Mouse (Mus musculus): ENCODE measurements around the gene Atp6v1c2. TPM values are rescaled to one million over a fixed set of nuclear protein-coding genes. Genes with fewer than 3 reads are reported as not detected.

Atp6v1c2 gene
- polyA plus RNA-seq (2016; fragmentation: Nextera tagmentation; extraction: Ambion mirVana), result 0.12 and 0.16 TPM in 2 replicates

DNA sequence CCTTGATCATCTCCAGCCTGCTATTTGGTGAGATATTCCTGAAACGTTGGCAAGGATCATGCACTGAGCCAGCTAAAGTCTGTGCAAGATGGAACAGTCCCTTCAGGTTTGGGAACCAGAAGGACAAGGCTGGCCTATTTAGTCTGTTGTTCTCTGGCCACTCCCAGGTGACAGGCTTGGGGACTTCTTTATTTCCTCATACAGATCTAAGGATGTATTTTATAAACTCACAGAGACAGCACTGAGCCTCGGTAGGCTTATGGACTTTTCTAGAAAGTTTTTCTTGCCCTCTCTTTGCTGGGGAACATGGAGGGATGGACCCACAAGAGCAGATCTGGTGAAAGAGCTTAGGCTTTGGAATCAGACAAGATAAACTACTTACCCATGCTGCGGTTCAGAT lies at the start of gene Atp6v1c2:
Atp6v1c2 (minus strand) TSS at position 101 of the 400 bp plus-strand sequence.
- Histone ChIP-seq H3K36me3 (no peaks in the 10 kb centered on the region), H3K4me3 (no peak within 1 kb of the TSS), H3K9me3 (replicated peaks) (no peaks in the 10 kb centered on the region), H3K27me3 (replicated peaks) (peaks cover 45% of the 10 kb centered on the region), H3K9ac (no peak within 1 kb of the TSS), H3K27ac (no peak within 1 kb of the TSS), H3K4me1 (peaks cover 4% of the 10 kb centered on the region; the same call in 1 of the 2 replicates), H3K4me2 (no peak within 1 kb of the TSS)
- whole genome bisulfite sequencing (ENCODE audit: insufficient replicate concordance), result 68% methylated on average over 3 of the region's 3 CpGs
- ATAC-seq, result no peak

DNA sequence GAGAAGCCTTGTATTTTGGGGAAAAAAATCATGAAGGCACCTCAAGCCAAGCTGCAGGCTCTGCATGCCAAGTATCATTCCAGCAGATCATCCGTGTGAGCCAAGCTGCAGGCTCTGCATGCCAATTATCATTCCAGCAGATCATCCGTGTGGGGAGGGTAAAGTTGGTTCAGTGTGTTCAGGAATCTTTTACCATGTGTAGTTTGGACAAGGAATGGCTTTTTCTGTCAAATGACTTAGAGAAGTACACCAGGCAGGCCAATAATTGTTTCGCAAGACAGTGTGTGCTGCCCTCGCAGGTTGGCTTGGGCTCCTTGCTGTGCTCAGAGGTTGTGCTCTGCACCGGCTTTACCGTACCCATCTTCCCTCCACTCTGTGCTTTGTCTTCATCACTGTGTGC lies 47.4 kb upstream of the Atp6v1c2 start:
- Histone ChIP-seq H3K27ac (no peak overlapping the region), H3K36me3 (peaks cover 97% of the 10 kb centered on the region), H3K9ac (no peak overlapping the region), H3K9me3 (replicated peaks) (no peaks in the 10 kb centered on the region), H3K4me1 (no peaks in the 10 kb centered on the region), H3K4me3 (no peak overlapping the region), H3K27me3 (replicated peaks) (no peaks in the 10 kb centered on the region), H3K4me2 (no peak overlapping the region)
- no peak for ATAC-seq
- 83% methylated on average over 6 of the region's 6 CpGs for WGBS (ENCODE audit: insufficient replicate concordance)

DNA sequence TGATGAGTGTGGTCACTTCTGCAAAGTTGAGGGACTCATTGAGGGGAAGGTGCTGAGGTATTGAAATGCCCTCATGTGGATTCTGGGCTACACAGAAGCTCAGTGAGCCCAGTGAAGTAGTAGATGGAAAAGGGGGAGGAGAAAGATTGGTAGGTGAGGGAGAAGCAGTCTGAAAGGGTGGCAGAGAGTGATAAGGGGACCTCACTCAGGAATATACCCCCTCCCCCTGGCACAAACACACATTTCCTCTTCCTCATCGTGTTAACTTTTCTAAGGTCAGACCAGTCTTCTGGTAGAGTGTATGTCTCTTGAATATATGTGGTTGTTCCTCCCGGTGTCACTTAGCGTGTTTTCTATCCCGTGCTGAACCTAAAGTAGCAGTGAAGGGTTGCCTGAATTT lies 46.1 kb upstream of the Atp6v1c2 start:
- ATAC-seq, result no peak
- Histone ChIP-seq H3K4me1 (no peaks in the 10 kb centered on the region), H3K27me3 (replicated peaks) (no peaks in the 10 kb centered on the region), H3K9ac (no peak overlapping the region), H3K36me3 (peaks cover 93% of the 10 kb centered on the region), H3K9me3 (replicated peaks) (no peaks in the 10 kb centered on the region), H3K27ac (no peak overlapping the region), H3K4me2 (no peak overlapping the region), H3K4me3 (no peak overlapping the region)
- 78% methylated on average over 4 of the region's 4 CpGs for WGBS (ENCODE audit: insufficient replicate concordance)

DNA sequence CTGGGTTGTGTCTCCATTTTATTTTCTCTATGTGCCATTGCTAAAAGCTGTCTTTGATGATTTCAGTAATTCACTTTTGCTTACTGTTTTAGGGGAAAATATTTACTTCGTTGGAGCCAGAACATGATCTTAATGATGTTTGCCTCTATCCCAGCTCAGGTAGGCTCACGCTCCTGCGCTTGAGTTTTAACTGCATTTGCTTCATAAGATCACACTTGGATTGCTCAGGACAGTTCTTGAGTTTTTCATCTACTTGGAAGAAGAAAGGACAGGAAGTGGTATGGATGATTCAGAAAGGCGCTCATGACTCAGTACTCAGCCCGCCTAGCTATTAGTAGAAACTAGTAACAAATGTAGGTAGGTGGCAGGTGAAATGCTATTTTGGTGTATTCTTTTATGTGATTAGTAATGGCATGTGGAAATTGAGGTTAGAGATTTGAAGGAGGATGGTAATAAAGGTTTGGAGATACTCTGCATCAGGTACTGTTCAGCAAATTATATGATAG lies 44.4 kb upstream of the Atp6v1c2 start:
- no peak overlapping the region for H3K9ac ChIP-seq
- no peaks in the 10 kb centered on the region for H3K9me3 ChIP-seq (replicated peaks)
- 88% methylated on average over 5 of the region's 5 CpGs for WGBS (ENCODE audit: insufficient replicate concordance)
- H3K4me2 ChIP-seq, result no peak overlapping the region
- no peak for ATAC-seq
- H3K4me1 ChIP-seq, result no peaks in the 10 kb centered on the region
- H3K27me3 ChIP-seq (replicated peaks), result no peaks in the 10 kb centered on the region
- H3K27ac ChIP-seq, result no peak overlapping the region
- no peak overlapping the region for H3K4me3 ChIP-seq
- peaks cover 92% of the 10 kb centered on the region for H3K36me3 ChIP-seq

DNA sequence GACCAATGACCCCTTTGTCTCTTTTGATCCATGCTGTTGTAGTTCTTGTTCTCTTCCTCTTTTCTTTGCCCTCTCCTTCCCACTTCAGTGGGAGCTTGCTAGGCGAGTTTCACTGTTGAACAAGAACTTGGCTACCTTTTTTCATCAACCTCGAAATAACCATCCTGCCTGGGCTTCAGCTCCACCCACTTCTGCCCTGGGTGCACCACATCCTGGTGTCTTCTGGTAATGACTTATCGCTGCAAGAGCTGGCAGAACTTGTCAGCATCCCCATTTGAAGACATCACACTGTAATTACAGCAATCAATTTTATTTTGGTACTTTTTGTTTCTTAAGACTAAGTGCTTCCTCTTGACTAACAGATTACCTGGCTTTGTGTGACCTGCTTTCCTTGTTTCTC lies 43.5 kb upstream of the Atp6v1c2 start:
- Histone ChIP-seq H3K9ac (no peak overlapping the region), H3K9me3 (replicated peaks) (no peaks in the 10 kb centered on the region), H3K4me1 (no peaks in the 10 kb centered on the region), H3K27ac (no peak overlapping the region), H3K4me2 (no peak overlapping the region), H3K4me3 (no peak overlapping the region), H3K36me3 (peaks cover 92% of the 10 kb centered on the region), H3K27me3 (replicated peaks) (no peaks in the 10 kb centered on the region)
- 67% methylated on average over 3 of the region's 3 CpGs for WGBS (ENCODE audit: insufficient replicate concordance)
- ATAC-seq, result no peak

DNA sequence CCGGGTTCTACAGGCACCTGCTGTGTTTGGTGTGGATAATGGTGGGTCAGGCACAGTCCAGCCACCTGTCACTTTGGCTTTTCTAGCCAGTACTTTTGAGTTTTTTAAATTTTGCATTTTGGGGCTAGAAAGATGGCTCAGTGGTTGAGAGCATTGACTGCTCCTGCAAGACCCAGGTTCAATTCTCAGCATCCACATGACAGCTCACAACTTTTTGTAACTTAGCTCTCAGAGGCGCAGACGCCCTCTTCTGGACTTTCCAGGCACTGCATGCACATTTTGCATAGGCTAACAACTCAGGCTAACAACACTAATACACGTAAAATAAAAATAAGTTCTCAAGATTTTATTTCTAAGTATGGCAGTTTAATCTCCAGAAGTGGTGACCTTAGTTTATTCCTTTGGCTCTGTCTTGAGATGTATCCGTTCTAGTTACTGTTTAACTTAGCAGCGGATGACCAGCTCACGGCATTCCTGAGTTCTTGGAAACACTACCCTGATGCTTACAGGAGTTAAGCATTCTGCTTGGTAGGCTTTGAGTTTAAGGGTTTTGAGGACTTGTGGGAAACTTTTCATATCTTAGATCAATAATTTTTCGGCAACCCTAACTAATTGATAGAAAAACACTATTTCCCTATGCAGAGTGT lies 42.6 kb upstream of the Atp6v1c2 start:
- Histone ChIP-seq H3K9me3 (replicated peaks) (no peaks in the 10 kb centered on the region), H3K36me3 (peaks cover 92% of the 10 kb centered on the region), H3K4me1 (no peaks in the 10 kb centered on the region), H3K9ac (no peak overlapping the region), H3K27me3 (replicated peaks) (no peaks in the 10 kb centered on the region), H3K27ac (no peak overlapping the region), H3K4me3 (no peak overlapping the region), H3K4me2 (no peak overlapping the region)
- 74% methylated on average over 8 of the region's 8 CpGs for WGBS (ENCODE audit: insufficient replicate concordance)
- ATAC-seq, result no peak

DNA sequence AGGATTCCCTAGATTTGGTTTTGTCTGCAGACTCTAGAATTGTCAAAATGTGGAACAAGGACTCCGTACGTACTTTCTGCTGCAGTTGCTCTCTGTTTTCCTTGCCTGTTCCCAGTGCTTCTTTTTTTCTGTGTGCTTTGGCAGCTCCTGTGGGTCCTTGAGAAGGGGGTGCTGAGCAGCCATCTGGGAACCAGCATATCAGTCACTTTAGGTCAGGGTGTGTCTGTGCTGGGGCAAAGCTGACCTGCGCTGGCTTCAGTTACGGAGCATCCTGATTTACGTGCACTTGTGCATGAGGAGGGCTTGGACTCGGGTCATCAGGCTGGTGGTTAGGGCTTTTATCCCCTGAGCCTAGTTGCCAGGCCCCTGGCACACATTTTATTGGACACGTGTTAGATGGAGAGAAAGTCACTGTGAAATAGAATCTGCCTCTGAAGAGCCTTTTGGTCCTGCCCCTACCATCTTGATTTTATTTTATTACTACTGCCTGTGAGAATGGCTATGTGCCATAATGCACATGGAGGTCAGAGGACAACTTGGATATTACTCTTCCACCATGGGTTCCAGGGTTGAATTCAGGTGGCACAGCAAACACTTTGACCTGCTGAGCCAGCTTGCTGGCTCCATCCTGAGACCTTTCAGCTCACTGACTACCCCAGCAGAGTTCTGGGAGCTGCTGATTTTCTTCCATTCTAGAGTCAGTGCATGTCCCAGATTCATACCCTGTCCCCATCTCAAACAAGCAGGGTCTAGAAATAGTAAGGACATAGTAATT lies 40.6 kb upstream of the Atp6v1c2 start:
- 89% methylated on average over 7 of the region's 7 CpGs for WGBS (ENCODE audit: insufficient replicate concordance)
- Histone ChIP-seq H3K4me1 (no peaks in the 10 kb centered on the region), H3K27me3 (replicated peaks) (no peaks in the 10 kb centered on the region), H3K9me3 (replicated peaks) (no peaks in the 10 kb centered on the region), H3K27ac (no peak overlapping the region), H3K9ac (no peak overlapping the region), H3K36me3 (peaks cover 85% of the 10 kb centered on the region), H3K4me2 (no peak overlapping the region), H3K4me3 (no peak overlapping the region)
- ATAC-seq, result no peak

DNA sequence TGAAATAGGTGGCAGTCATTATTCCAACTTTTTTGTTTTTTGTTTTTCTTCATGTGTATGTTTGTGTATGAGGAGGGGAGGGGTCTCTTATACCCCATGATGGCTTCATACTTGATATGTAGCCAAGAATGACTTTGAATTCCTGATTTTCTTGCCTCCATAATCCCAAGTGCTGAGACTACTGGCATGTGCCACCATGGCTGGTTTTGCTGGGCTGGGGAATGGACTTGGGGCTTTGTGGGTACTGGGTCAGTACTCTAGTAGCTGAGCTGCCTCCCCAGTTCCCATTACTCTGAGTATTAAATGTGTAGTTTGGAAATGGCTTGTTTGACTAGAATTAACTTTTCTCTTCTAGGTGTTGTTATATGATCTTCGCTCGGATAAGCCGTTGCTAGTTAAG lies 40.0 kb upstream of the Atp6v1c2 start:
- H3K27me3 ChIP-seq (replicated peaks), result no peaks in the 10 kb centered on the region
- no peak overlapping the region for H3K4me3 ChIP-seq
- no peak overlapping the region for H3K27ac ChIP-seq
- H3K36me3 ChIP-seq, result peaks cover 84% of the 10 kb centered on the region
- no peak for ATAC-seq
- no peaks in the 10 kb centered on the region for H3K9me3 ChIP-seq (replicated peaks)
- H3K9ac ChIP-seq, result no peak overlapping the region
- H3K4me2 ChIP-seq, result no peak overlapping the region
- no peaks in the 10 kb centered on the region for H3K4me1 ChIP-seq
- WGBS (ENCODE audit: insufficient replicate concordance), result 81% methylated on average over 3 of the region's 3 CpGs

DNA sequence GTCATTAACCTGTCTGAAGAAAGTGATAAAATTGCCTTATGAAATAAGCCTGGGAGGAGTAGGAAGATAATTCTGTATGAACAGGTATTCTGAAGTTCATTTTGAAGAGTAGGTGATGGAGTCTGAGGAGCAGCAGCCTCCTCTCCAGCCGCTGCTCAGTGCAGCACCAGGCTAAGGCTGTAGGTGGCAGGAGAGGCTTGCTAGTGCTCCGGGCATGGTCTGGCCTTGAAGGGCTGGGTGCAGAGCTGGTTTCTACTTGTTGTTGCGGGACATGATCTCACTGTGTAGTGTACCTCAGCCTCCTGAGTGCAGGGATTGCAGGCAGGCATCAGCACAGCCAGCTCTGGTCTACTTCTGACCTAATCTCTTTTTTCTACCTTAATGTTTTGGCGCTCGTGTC lies 37.8 kb upstream of the Atp6v1c2 start:
- WGBS (ENCODE audit: insufficient replicate concordance), result 65% methylated on average over 5 of the region's 5 CpGs

DNA sequence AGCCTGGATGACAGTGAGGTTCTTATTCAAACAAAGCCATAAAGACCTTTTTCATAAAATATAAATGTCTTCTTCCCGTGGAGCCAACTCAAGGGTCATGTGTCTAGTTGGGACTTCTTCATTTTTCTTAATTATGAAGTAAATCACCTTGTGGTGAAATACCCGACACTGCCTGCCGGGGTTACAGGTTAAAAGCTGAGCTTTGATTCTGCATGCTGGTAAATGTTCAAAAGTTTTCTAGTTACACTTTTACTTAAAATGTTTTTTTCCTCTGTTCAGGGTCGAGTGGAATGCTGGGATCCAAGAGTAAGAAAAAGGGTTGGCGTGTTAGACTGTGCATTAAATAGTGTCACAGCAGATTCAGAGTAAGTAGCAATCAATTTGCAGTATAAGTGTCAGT lies 33.2 kb upstream of the Atp6v1c2 start:
- Histone ChIP-seq H3K9me3 (replicated peaks) (no peaks in the 10 kb centered on the region), H3K27ac (no peak overlapping the region), H3K9ac (no peak overlapping the region), H3K4me3 (no peak overlapping the region), H3K36me3 (peaks cover 89% of the 10 kb centered on the region), H3K4me1 (no peaks in the 10 kb centered on the region), H3K27me3 (replicated peaks) (no peaks in the 10 kb centered on the region), H3K4me2 (no peak overlapping the region)
- ATAC-seq, result no peak
- 80% methylated on average over 5 of the region's 5 CpGs for WGBS (ENCODE audit: insufficient replicate concordance)

More for the DNA sequence above, 37.8 kb upstream of the Atp6v1c2 start:
- Histone ChIP-seq H3K27me3 (replicated peaks) (no peaks in the 10 kb centered on the region), H3K9ac (no peak overlapping the region), H3K27ac (no peak overlapping the region), H3K36me3 (peaks cover 86% of the 10 kb centered on the region), H3K9me3 (replicated peaks) (no peaks in the 10 kb centered on the region), H3K4me2 (no peak overlapping the region), H3K4me1 (no peaks in the 10 kb centered on the region), H3K4me3 (no peak overlapping the region)
- ATAC-seq, result peak; percentile 52; the same call in 1 of the 2 replicates

DNA sequence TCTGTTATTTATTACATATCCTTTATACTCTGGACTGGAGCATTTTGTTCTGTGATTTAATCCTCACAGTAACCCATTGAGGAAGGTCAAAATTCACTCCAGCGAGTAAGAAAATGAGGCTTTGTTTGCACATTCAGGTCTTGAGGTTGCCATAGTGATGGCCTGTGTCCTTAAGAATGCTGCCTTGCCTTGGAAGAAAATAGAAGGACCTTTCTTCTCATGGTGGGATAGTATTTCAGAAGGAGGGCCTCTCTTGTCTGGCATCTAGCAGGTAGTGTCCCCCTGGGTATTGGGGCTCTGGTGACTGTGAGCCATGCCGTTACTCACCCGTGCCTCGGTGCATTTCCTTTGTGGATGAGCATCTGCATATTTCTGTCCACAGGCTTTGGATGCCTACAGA lies 31.5 kb upstream of the Atp6v1c2 start:
- whole genome bisulfite sequencing (ENCODE audit: insufficient replicate concordance), result 87% methylated on average over 4 of the region's 4 CpGs
- Histone ChIP-seq H3K36me3 (peaks cover 91% of the 10 kb centered on the region), H3K9ac (no peak overlapping the region), H3K4me2 (no peak overlapping the region), H3K9me3 (replicated peaks) (no peaks in the 10 kb centered on the region), H3K27ac (no peak overlapping the region), H3K4me3 (no peak overlapping the region), H3K27me3 (replicated peaks) (no peaks in the 10 kb centered on the region), H3K4me1 (no peaks in the 10 kb centered on the region)
- no peak for ATAC-seq

DNA sequence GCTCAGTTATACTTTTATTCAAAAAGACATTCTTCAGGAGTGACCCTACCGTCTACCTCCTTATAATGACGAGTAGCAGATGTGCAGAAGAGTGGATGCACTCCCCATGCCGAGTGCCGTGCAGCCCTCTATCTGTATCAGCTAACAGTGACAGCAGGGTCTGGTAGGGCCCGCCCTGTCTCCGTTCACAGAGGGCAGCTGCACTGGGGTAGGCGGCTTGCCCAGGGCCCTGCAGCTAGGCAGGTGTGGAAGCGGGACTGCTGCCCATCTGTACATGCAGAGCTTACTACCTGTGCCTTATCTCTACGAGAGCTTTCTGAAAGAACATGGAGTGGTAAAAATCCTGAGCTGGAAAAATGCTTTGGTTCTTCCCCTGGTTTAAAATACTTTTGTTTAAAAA lies 30.9 kb upstream of the Atp6v1c2 start:
- no peak overlapping the region for H3K4me2 ChIP-seq
- H3K36me3 ChIP-seq, result peaks cover 91% of the 10 kb centered on the region
- no peaks in the 10 kb centered on the region for H3K9me3 ChIP-seq (replicated peaks)
- no peak for ATAC-seq
- no peaks in the 10 kb centered on the region for H3K27me3 ChIP-seq (replicated peaks)
- H3K4me1 ChIP-seq, result no peaks in the 10 kb centered on the region
- no peak overlapping the region for H3K4me3 ChIP-seq
- WGBS (ENCODE audit: insufficient replicate concordance), result 73% methylated on average over 9 of the region's 9 CpGs
- no peak overlapping the region for H3K9ac ChIP-seq
- H3K27ac ChIP-seq, result no peak overlapping the region

Data from liver, embryonic 12.5 days (tissue).